Mouse (Mus musculus): ENCODE measurements around the gene Sort1. TPM values are rescaled to one million over a fixed set of nuclear protein-coding genes. Genes with fewer than 3 reads are reported as not detected.
A peak's percentile ranks its signal among the peaks of the same experiment; 100 is the strongest.

The Sort1 gene
- polyA plus RNA-seq, 1 experiment from 2014 or later, result 30.8 TPM

GRCm38 (mm10) chr3:108336878-108337277, 53.0 kb downstream of the Sort1 start:
- no peak for ATAC-seq
- no peaks in the 10 kb centered on the region for H3K27me3 ChIP-seq (replicated peaks; ENCODE audit: insufficient read depth, low read length)
- TF ChIP-seq CTCF (IDR thresholded peaks at IDR 0.05) (no peak), EP300 (IDR thresholded peaks at IDR 0.05) (no peak)
- no peak overlapping the region for H3K4me2 ChIP-seq (replicated peaks; ENCODE audit: low read depth, low read length)
- no peak overlapping the region for H3K4me3 ChIP-seq (ENCODE audit: low read depth, low read length)
- no peaks in the 10 kb centered on the region for H3K9me3 ChIP-seq (ENCODE audit: low read length)
- peaks cover 52% of the 10 kb centered on the region; the same call in 1 of the 2 replicates for H3K36me3 ChIP-seq (ENCODE audit: insufficient read depth, low read length)
- H3K27ac ChIP-seq (ENCODE audit: low read length), result no peak overlapping the region
- WGBS, result 94% methylated on average over 5 of the region's 5 CpGs
- no peak overlapping the region for H3K9ac ChIP-seq (replicated peaks; ENCODE audit: low read depth)
- no peak for DNase-seq (ENCODE audit: low spot score)
- H3K4me1 ChIP-seq (ENCODE audit: insufficient read depth, low read depth, low read length), result no peaks in the 10 kb centered on the region

- H3K9ac ChIP-seq (replicated peaks; ENCODE audit: low read depth), result no peak overlapping the region
- no peak overlapping the region for H3K4me3 ChIP-seq (ENCODE audit: low read depth, low read length)
- 76% methylated on average over 2 of the region's 2 CpGs for WGBS
- H3K36me3 ChIP-seq (ENCODE audit: insufficient read depth, low read length), result peaks cover 42% of the 10 kb centered on the region; the same call in 1 of the 2 replicates
- ATAC-seq (no peak), DNase-seq (ENCODE audit: low spot score) (no peak)
- H3K9me3 ChIP-seq (ENCODE audit: low read length), result no peaks in the 10 kb centered on the region
- TF ChIP-seq CTCF (IDR thresholded peaks at IDR 0.05) (no peak), EP300 (IDR thresholded peaks at IDR 0.05) (no peak)
- H3K27ac ChIP-seq (ENCODE audit: low read length), result peak overlapping the region; percentile 33; the same call in 1 of the 2 replicates
- H3K27me3 ChIP-seq (replicated peaks; ENCODE audit: insufficient read depth, low read length), result no peaks in the 10 kb centered on the region
- H3K4me1 ChIP-seq (ENCODE audit: insufficient read depth, low read depth, low read length), result no peaks in the 10 kb centered on the region
- H3K4me2 ChIP-seq (replicated peaks; ENCODE audit: low read depth, low read length), result no peak overlapping the region
These were observed 57.2 kb downstream of the Sort1 start for GRCm38 (mm10) chr3:108341040-108341439.

- peaks cover 34% of the 10 kb centered on the region; the same call in 1 of the 2 replicates for H3K36me3 ChIP-seq (ENCODE audit: insufficient read depth, low read length)
- no peak overlapping the region for H3K9ac ChIP-seq (replicated peaks; ENCODE audit: low read depth)
- H3K9me3 ChIP-seq (ENCODE audit: low read length), result no peaks in the 10 kb centered on the region
- H3K4me2 ChIP-seq (replicated peaks; ENCODE audit: low read depth, low read length), result no peak overlapping the region
- no peaks in the 10 kb centered on the region for H3K27me3 ChIP-seq (replicated peaks; ENCODE audit: insufficient read depth, low read length)
- TF ChIP-seq CTCF (IDR thresholded peaks at IDR 0.05) (no peak), EP300 (IDR thresholded peaks at IDR 0.05) (peak; percentile 77)
- WGBS, result 53% methylated on average over 7 of the region's 7 CpGs
- no peaks in the 10 kb centered on the region for H3K4me1 ChIP-seq (ENCODE audit: insufficient read depth, low read depth, low read length)
- DNase-seq (ENCODE audit: low spot score), result peak; percentile 80
- H3K27ac ChIP-seq (ENCODE audit: low read length), result no peak overlapping the region
- ATAC-seq, result peak; percentile 89
- H3K4me3 ChIP-seq (ENCODE audit: low read depth, low read length), result no peak overlapping the region
These were observed 58.3 kb downstream of the Sort1 start for GRCm38 (mm10) chr3:108342185-108342584.

- TF ChIP-seq EP300 (IDR thresholded peaks at IDR 0.05) (no peak), CTCF (IDR thresholded peaks at IDR 0.05) (no peak)
- ATAC-seq (no peak), DNase-seq (ENCODE audit: low spot score) (no peak)
- Histone ChIP-seq H3K4me3 (ENCODE audit: low read depth, low read length) (no peak overlapping the region), H3K4me2 (replicated peaks; ENCODE audit: low read depth, low read length) (no peak overlapping the region), H3K9me3 (ENCODE audit: low read length) (no peaks in the 10 kb centered on the region), H3K4me1 (ENCODE audit: insufficient read depth, low read depth, low read length) (no peaks in the 10 kb centered on the region), H3K27ac (ENCODE audit: low read length) (no peak overlapping the region), H3K9ac (replicated peaks; ENCODE audit: low read depth) (no peak overlapping the region), H3K27me3 (replicated peaks; ENCODE audit: insufficient read depth, low read length) (no peaks in the 10 kb centered on the region), H3K36me3 (ENCODE audit: insufficient read depth, low read length) (peaks cover 41% of the 10 kb centered on the region)
- WGBS, result 71% methylated on average over 7 of the region's 7 CpGs
These were observed 62.0 kb downstream of the Sort1 start for GRCm38 (mm10) chr3:108345855-108346254.

- ATAC-seq (no peak), DNase-seq (ENCODE audit: low spot score) (no peak)
- Histone ChIP-seq H3K36me3 (ENCODE audit: insufficient read depth, low read length) (peaks cover 49% of the 10 kb centered on the region), H3K9me3 (ENCODE audit: low read length) (no peaks in the 10 kb centered on the region), H3K4me2 (replicated peaks; ENCODE audit: low read depth, low read length) (no peak overlapping the region), H3K9ac (replicated peaks; ENCODE audit: low read depth) (no peak overlapping the region), H3K4me3 (ENCODE audit: low read depth, low read length) (no peak overlapping the region), H3K4me1 (ENCODE audit: insufficient read depth, low read depth, low read length) (no peaks in the 10 kb centered on the region), H3K27me3 (replicated peaks; ENCODE audit: insufficient read depth, low read length) (no peaks in the 10 kb centered on the region), H3K27ac (ENCODE audit: low read length) (no peak overlapping the region)
- 73% methylated on average over 9 of the region's 9 CpGs for WGBS
- TF ChIP-seq CTCF (IDR thresholded peaks at IDR 0.05), result no peak
These were observed 64.5 kb downstream of the Sort1 start for GRCm38 (mm10) chr3:108348376-108348775.

- Histone ChIP-seq H3K4me3 (ENCODE audit: low read depth, low read length) (no peak overlapping the region), H3K9me3 (ENCODE audit: low read length) (no peaks in the 10 kb centered on the region), H3K36me3 (ENCODE audit: insufficient read depth, low read length) (peaks cover 53% of the 10 kb centered on the region), H3K4me1 (ENCODE audit: insufficient read depth, low read depth, low read length) (no peaks in the 10 kb centered on the region), H3K9ac (replicated peaks; ENCODE audit: low read depth) (no peak overlapping the region), H3K27ac (ENCODE audit: low read length) (no peak overlapping the region), H3K4me2 (replicated peaks; ENCODE audit: low read depth, low read length) (no peak overlapping the region), H3K27me3 (replicated peaks; ENCODE audit: insufficient read depth, low read length) (no peaks in the 10 kb centered on the region)
- TF ChIP-seq EP300 (IDR thresholded peaks at IDR 0.05) (no peak), CTCF (IDR thresholded peaks at IDR 0.05) (no peak)
- ATAC-seq (no peak), DNase-seq (ENCODE audit: low spot score) (no peak)
- WGBS, result 84% methylated on average over 3 of the region's 3 CpGs
These were observed 71.4 kb downstream of the Sort1 start for GRCm38 (mm10) chr3:108355245-108355644.

GRCm38 (mm10) chr3:108357051-108357450, 73.2 kb downstream of the Sort1 start:
- no peaks in the 10 kb centered on the region for H3K4me1 ChIP-seq (ENCODE audit: insufficient read depth, low read depth, low read length)
- no peak overlapping the region for H3K27ac ChIP-seq (ENCODE audit: low read length)
- no peaks in the 10 kb centered on the region for H3K9me3 ChIP-seq (ENCODE audit: low read length)
- no peak overlapping the region for H3K4me3 ChIP-seq (ENCODE audit: low read depth, low read length)
- no peak overlapping the region for H3K9ac ChIP-seq (replicated peaks; ENCODE audit: low read depth)
- ATAC-seq (no peak), DNase-seq (ENCODE audit: low spot score) (no peak)
- peaks cover 41% of the 10 kb centered on the region for H3K36me3 ChIP-seq (ENCODE audit: insufficient read depth, low read length)
- H3K27me3 ChIP-seq (replicated peaks; ENCODE audit: insufficient read depth, low read length), result no peaks in the 10 kb centered on the region
- no peak overlapping the region for H3K4me2 ChIP-seq (replicated peaks; ENCODE audit: low read depth, low read length)
- WGBS, result 91% methylated on average over 10 of the region's 10 CpGs
- TF ChIP-seq EP300 (IDR thresholded peaks at IDR 0.05) (no peak), CTCF (IDR thresholded peaks at IDR 0.05) (no peak)

Measured in lung, postnatal 0 days (tissue).